Mouse (Mus musculus) thymus, adult 2 months (tissue): ENCODE measurements at regions not wholly inside any gene's neighbourhood (a gene's known extent, or its start where the extent isn't known, plus 50 kb on each side); places are given as distances from the start of the nearest gene placed in this dataset.

Experiments
- CTCF ChIP-seq: fragments of 200-500 bp; IDR thresholded peaks from 2 replicates; pipeline ENCODE4 v1.5.1; 2012; ENCODE audit warnings: mild to moderate bottlenecking, control low read depth, low read length, moderate library complexity, borderline replicate concordance; ENCODE audit not compliant: control insufficient read depth, poor library complexity, insufficient read depth; ENCODE audit errors: extremely low read depth
- POLR2A ChIP-seq: fragments of 200-500 bp; IDR thresholded peaks from 2 replicates; pipeline ENCODE4 v1.6.1; 2012; ENCODE audit warnings: mild to moderate bottlenecking, low read length, control low read depth, moderate library complexity; ENCODE audit not compliant: control insufficient read depth, poor library complexity, insufficient read depth; ENCODE audit errors: extremely low read depth

GRCm38 (mm10) chr8:89962799-89963198 lies 385.3 kb downstream of the Tox3 start:
- TF ChIP-seq CTCF (no peak), POLR2A (no peak)
